Comparison of ENCODE assay signal across 19 mouse cellular contexts in the genomic region with DNA sequence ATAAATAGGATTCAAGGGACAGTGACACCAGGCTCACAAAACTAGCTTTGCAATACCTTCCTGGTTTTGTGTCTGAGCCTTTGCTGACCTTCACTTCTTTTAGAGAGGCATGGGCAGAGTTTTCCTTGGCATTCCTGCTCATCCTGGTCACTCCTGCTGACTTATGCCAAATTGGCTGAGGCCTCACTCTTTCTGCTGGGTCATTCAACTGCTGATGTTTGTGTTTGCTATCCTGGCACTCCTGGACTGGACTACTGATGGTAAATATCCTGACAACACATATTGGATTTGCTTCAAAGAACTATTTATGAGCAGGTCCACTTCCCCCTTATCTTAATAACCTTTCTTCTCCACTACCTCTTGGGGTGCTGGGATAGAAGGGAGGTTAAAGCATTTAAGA.
DNase-seq lines count a peak whose midpoint lies in the region; ATAC-seq and TF ChIP-seq lines count a peak whose summit lies in the region.
"Had no signal": no experiment of that assay in that cellular context is flagged by ENCODE, and none has a peak within 500 bp of the region (broad histone marks: within the 10 kb centered on the region; RNA-seq: fewer than 3 reads in every experiment).

No protein-coding gene starts in this region.

- no peak overlapping the region for H3K9ac ChIP-seq in liver, adult 2 months (ENCODE audit: low read depth, low read length)
- H3K9ac ChIP-seq in liver, postnatal 0 days (replicated peaks): no peak overlapping the region

- peak; percentile 5 for DNase-seq in adrenal gland, adult 2 months
- DNase-seq in adrenal gland, postnatal 14 days: no peak
- peak; percentile 100 for DNase-seq in liver, adult 2 months (ENCODE audit: extremely low read depth, low read depth, low spot score)
- DNase-seq in liver, postnatal 0 days: no peak
- DNase-seq: adrenal gland, adult 8-10 months; adrenal gland, postnatal 10 days; adrenal gland, postnatal 25 days; adrenal gland, postnatal 36 days; B cell, adult 2 months; cerebellum, adult 11 months; cerebellum, adult 11-12 months; cerebellum, adult 18-20 months; cerebellum, adult 2 months; cerebellum, adult 8-10 months had no signal

- no peak for TF ChIP-seq POLR2A in liver, adult 2 months (IDR thresholded peaks at IDR 0.05; ENCODE audit: extremely low read depth, insufficient read depth, low read length)

- no peak overlapping the region for H3K4me2 ChIP-seq in liver, postnatal 0 days (ENCODE audit: low read depth, low read length)

- peaks cover 7% of the 10 kb centered on the region; the same call in 1 of the 2 replicates for H3K4me1 ChIP-seq in liver, adult 2 months (ENCODE audit: control insufficient read depth, insufficient read depth, low read length)
- H3K4me1 ChIP-seq in liver, postnatal 0 days (ENCODE audit: insufficient read depth): no peaks in the 10 kb centered on the region

- peak overlapping the region; percentile 89 for H3K27ac ChIP-seq in liver, adult 2 months (replicated peaks; ENCODE audit: insufficient read depth, low read depth, low read length)
- no peak overlapping the region for H3K27ac ChIP-seq in liver, postnatal 0 days (ENCODE audit: low read depth)

- H3K27me3 ChIP-seq in liver, adult 2 months (ENCODE audit: control insufficient read depth, insufficient read depth, low read length): no peaks in the 10 kb centered on the region
- H3K27me3 ChIP-seq in liver, postnatal 0 days (ENCODE audit: insufficient read depth, low read length): no peaks in the 10 kb centered on the region
- H3K27me3 ChIP-seq: CH12.LX, Patski had no signal

- no peak for TF ChIP-seq EP300 in liver, postnatal 0 days (IDR thresholded peaks at IDR 0.05; ENCODE audit: low read depth)

- TF ChIP-seq CTCF in liver, adult 2 months (IDR thresholded peaks at IDR 0.05; ENCODE audit: low read depth, low read length): no peak
- TF ChIP-seq CTCF in liver, postnatal 0 days (IDR thresholded peaks at IDR 0.05; ENCODE audit: low read depth): no peak

- H3K79me2 ChIP-seq in liver, adult 2 months (ENCODE audit: control insufficient read depth, insufficient read depth, low read length): no peaks in the 10 kb centered on the region

- no peak for ATAC-seq in liver, postnatal 0 days
- ATAC-seq: activated CD4-positive, CD25-positive, alpha-beta regulatory T cell, adult 4 months; CD4-positive, CD25-positive, alpha-beta regulatory T cell, adult 4 months; Patski had no signal

- H3K4me3 ChIP-seq in liver, adult 2 months (ENCODE audit: insufficient read depth, low read depth, low read length): no peak overlapping the region
- H3K4me3 ChIP-seq in liver, postnatal 0 days (ENCODE audit: low read depth, low read length): no peak overlapping the region

- no peaks in the 10 kb centered on the region for H3K36me3 ChIP-seq in liver, adult 2 months (ENCODE audit: control insufficient read depth, insufficient read depth, low read length)
- H3K36me3 ChIP-seq in liver, postnatal 0 days (replicated peaks; ENCODE audit: insufficient read depth, low read length): no peaks in the 10 kb centered on the region
- H3K36me3 ChIP-seq: G1E had no signal

- H3K9me3 ChIP-seq in liver, postnatal 0 days (ENCODE audit: low read length): no peaks in the 10 kb centered on the region

Comparison
In these comparisons a context has a peak if more than half of its experiments do, and no peak if none do; other contexts are left out.
1. DNase-seq: peak in adrenal gland, adult 2 months (single experiment) and liver, adult 2 months (single experiment); none in adrenal gland, postnatal 14 days (single experiment) and liver, postnatal 0 days (single experiment).